Mouse (Mus musculus) cerebellum, postnatal 14 days (tissue): ENCODE measurements at regions not wholly inside any gene's neighbourhood (a gene's known extent, or its start where the extent isn't known, plus 50 kb on each side); places are given as distances from the start of the nearest gene placed in this dataset.

Experiments
- DNase-seq, 2 experiments: peaks; one replicate each; pipeline ENCODE4 v3.0.0; 2021; ENCODE audit warnings: mixed read lengths in 2 of 2

DNA sequence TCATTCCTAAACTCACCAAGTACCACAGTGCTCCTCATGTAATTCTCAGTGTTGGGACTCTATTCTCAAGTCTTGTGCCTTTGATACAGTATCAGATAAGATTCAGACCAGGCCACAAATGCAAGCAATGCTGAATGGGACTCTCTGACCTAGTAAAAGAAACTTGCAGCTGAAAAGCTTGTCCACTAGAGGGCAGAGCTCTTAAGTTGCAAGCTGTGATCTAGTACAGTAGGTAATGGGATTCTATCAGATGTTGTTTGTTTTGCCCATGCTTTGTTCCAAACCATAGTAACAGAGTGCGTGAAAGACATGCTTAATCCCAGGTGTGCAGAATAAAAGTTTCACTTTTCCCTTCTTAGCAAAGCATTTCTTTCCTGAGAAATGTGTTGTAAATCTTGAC is 383.2 kb upstream of the Chrm2 start:
- DNase-seq = peak; percentile 60 to 63

GRCm38 (mm10) chr6:36002090-36002489 is 385.8 kb upstream of the Chrm2 start:
- no peak for DNase-seq

DNA sequence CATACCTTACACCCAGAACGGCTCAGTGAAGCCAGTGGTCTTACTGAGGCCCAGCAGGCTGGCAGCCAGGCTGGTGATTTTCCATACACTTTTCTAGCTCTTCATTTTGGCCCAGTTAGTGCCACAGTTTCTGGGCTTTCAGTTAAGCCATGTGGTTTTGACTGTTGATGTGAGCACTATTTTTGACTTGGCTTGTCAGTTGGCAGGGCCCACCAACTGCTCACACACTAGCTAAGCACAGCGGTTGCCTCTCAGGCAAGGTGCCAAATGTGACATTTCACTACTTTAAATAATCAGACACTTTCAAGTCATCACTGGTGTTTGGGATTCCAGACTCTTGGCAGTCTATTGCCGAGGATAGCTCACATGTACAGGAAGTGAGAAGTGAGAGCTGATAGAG is 399.0 kb upstream of the Chrm2 start:
- DNase-seq = peak; percentile 83 to 92

DNA sequence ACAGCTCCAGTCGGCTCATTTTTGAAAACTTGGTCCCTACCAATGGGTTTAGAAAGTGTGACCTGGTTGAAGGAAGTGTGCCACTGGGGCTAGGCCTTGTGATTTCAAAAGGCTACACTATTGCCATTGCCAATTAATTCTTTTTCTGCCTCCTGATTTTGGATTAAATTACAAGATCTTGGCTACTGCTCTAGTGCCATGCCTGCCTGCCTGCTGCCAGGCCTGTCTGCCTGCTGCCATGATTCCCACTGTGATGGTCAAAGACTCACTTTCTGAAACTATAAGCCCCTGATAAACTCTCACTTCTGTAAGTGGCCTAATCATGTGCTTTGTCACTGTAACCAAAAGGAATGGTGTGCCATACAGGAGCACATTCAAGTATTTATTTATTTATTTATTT is 400.4 kb upstream of the Mtpn start:
- peak; percentile 46 to 62 for DNase-seq

- DNase-seq = peak; percentile 72 to 82
These were observed 384.5 kb upstream of the Mtpn start for GRCm38 (mm10) chr6:35924189-35924588.

DNA sequence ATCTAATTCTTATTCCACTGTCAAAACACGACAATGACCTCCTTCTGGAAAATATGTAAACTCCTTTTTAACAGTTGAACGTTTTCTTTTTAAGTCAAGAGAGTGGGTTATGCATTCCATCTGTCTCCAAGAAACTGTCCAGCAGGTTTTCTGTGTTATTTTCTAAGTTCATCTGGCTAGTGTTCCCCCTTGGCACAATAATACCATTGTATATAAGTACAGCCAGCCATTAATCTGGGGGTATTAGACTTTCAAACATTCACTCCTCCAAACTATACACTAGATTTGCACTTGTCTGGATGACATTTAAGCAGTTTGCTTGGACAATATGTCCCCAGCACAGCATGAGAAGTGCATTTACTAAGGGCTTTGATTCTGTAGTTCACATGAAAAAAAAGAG is 358.3 kb upstream of the Mtpn start:
- DNase-seq = no peak

DNA sequence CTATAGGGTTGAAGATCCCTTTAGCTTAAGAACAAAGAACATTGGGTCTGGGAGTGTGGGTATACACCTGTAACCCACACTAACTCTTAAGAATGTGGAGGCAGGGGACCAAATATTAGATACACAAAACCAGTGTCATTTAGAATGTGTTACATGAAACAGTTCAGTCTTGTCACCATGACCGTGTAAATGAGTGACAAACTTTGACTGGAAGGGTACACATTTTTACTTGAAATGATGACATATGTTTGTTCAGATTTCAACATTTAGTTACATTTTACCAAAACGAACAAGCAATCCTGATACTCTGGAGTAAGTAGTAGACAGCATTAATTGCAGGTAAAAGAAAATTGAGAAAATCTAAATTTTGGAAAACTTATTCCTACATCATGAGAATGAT is 356.0 kb upstream of the Mtpn start:
- no peak for DNase-seq

DNA sequence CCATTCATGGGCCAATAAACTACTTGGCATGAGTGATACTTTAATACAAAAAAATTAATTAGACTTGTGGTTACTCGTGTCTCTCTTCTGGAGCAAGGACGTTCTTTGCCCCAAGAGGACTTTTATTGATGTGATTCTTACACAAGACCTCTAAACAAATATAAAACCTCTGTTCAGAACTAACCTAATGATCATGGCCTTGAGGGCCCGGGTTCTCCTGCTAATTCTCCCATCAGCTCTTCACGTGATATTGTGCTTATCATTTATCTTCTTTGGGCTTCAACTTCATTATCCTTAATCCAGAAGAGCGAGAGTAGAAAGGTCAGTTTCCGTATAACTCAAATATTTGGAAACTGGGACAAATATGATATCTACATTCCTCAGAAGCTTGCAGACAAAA is 335.0 kb upstream of the Mtpn start:
- DNase-seq = no peak

GRCm38 (mm10) chr6:35871388-35871787 is 331.7 kb upstream of the Mtpn start:
- peak in 1 of 2 experiments; percentile 4 for DNase-seq

DNA sequence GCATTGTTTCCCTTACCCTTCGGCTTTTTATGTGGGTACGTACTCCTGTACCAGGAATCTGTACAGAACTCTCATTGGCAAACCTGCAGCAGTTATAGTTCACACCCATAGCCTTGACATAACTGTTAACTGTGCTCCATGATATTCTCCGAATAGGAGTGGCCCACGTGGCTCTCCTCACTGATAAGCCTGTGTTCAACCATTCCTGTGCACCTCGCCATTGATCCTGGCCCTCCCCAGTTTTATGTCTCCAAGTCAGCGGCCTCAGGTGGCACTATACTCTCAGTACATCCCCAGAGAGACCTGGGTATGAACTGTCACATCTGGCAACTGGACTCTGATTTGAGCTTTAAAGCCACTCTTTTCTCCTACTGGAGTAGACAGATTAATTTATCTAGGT is 324.5 kb upstream of the Mtpn start:
- DNase-seq = no peak

DNA sequence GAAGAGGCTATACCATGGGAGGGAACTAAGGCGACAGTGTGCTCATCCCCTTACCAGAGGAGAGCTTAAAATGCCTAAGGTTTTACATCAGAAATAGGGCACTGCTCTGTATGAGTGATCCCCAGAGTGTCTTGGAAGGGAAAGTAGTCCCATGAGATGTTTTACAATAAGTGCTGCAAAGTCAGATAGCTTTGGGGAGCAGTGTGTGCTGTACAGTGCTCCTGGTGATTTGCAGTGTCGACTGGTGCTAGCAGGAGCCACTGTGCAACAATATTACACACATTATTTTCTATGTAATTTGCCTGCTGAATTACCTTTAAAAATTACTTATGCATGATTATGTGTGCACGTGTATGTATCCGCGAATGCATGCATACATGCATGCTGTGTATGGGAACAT is 314.3 kb upstream of the Mtpn start:
- DNase-seq = no peak

DNA sequence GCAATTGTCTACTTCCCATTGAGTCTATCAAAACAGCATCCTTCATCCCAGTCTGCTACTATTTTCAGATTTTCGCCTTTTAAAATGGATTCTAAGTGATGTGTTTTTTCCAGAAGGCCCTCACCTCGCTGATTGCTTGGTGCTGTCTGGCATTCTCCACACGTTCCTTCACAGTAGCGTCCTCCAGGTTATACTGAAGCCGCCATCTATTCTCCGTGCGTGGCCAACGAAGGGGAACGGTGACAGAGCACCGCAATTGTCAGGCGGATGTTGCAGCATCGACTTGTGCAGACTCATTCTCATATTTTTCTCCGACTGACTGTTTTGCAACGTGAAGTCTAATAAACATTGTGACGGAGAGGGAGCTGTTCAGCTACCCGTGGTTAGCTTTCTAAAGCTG is 277.0 kb upstream of the Mtpn start:
- DNase-seq = no peak

- peak; percentile 5 to 15 for DNase-seq
These were observed 274.8 kb upstream of the Mtpn start for GRCm38 (mm10) chr6:35814476-35814875.

- no peak for DNase-seq
These were observed 266.1 kb upstream of the Mtpn start for GRCm38 (mm10) chr6:35805738-35806137.

DNA sequence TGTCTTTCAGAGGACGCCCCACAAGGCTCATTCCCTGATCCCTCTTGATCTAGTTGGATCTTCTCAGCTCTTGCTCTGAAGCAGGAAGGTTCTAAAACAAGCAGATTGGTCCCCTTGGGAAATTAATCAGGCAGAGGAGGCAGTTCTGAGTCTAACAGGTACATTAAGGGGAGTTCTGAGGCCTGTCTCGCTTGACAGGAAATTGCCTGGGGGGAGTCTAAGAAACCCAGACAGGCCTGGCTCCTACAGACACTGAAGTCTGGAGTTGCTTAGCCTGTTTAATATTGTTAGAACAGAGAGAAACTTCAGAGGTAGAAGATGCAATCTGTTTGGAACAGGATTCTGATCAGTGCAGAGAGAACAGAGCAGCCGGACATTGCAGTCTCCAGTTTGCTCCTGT is 264.4 kb upstream of the Mtpn start:
- no peak for DNase-seq

DNA sequence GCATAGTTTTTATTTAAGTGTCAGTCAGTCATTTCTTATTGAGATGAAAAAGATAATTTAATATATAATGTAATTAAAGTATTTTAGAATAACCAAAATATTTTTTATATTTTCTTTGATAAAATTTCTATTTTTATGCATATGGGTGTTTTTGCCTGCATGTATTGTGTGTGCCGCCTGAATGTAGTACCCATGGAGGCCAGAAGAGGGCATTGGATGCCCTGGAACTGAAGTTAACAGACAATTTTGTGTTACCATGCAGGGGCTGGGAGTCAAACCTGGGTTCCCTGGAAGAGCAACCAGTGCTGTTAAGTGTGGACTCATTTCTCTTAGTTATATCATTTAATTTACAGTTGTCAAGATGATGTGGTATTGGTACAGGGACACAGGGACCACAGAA is 240.0 kb upstream of the Mtpn start:
- no peak for DNase-seq

DNA sequence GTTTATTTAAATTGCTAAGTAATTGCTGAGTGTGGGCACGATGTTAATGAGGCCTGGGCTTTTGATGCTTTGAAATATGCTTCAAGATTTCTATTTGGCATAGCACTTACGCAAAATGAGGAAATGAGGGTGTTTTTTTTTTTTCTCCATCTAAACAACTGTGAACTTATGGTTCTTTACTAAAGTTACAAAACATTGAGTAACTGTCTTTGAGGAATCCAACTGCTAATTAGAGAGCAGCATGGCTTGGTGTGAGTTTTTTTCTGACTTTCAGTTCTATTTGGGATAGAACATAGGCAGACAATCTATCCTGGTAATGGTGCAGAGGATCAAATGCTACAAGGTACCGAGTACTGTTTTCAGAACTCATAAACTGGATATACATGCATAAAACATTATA is 231.2 kb upstream of the Mtpn start:
- no peak for DNase-seq

GRCm38 (mm10) chr6:35759606-35760246 is 220.0 kb upstream of the Mtpn start:
- no peak for DNase-seq

GRCm38 (mm10) chr6:35746034-35746433 is 206.3 kb upstream of the Mtpn start:
- no peak for DNase-seq

- peak; percentile 51 to 53 for DNase-seq
These were observed 165.9 kb upstream of the Mtpn start for GRCm38 (mm10) chr6:35705587-35705986.

DNA sequence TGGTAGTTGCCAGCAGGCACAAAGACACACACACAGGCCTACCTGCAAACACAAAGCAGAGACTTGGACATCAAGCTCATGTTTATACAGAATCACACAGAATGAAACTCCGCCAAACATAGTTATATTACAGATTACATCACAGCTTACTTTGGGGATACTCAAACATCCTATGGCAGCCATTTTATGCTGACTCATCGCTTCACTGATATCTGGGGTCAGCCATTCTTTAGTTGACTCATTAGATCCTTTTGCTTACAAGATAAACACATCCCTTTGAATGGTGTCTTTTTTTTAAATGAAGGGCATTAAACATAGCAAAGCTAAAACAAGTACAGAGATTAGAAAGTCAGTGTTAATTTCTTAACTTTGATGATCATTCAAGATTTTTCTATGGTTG is 127.4 kb upstream of the Mtpn start:
- DNase-seq = no peak

- no peak for DNase-seq
These were observed 111.7 kb upstream of the Mtpn start for GRCm38 (mm10) chr6:35651401-35651800.

- DNase-seq = no peak
These were observed 105.5 kb upstream of the Mtpn start for GRCm38 (mm10) chr6:35645210-35645609.

DNA sequence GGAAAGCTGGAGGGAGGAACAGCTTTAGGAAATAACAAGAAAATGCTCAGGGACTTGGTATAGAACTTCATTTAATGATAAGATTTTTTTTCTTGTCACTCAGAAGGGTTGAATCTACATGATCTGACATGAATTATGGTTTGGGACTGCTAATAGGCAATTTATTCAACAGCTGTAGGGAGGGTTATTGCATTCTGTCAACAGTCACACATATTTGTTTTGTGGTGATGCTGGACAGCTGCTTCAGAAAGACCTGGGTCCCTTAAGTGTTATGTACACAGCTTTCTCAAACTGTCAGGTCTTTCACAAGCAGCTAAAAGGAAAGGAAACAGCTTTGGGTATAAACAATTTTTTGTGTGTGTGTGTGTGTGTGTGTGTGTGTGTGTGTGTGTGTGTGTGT is 101.0 kb upstream of the Mtpn start:
- DNase-seq = no peak

DNA sequence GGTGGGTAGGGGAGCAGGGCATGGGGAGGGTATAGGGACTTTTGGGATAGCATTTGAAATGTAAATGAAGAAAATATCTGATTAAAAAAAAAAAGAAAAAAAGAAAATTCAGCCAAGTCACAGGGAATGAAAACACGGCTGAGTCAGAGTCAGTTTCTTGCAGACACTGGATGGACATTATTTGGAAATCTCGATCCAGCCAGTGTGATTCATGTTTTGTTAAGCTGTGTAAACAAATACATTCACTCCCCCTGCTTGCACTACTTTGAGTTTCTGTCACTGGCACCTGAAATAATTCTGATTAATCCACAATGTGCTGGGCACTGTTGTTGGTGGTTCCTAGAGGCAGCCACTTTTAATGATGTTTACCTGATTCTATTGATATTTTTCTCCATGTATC is 68.6 kb upstream of the Mtpn start:
- no peak for DNase-seq

DNA sequence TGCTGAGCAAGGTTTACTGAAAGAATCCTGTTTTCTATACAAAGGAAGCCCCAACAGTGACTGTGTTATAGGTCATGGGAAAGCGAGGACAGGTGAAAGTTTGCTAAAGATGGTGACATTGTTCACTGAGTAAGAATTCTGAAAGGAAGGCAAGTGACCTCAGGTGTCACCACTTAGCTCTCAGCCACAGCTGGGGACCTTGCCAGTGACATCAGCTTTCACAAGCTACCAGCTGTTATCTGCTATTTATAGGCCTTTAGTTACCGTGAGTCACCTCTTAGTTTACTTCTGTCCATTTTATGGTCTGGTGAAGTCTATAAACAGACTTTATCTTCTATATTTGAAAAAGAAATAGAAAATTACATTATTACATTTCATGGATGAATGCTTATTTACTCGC is 65.4 kb upstream of the Mtpn start:
- no peak for DNase-seq
